8 mouse cellular contexts compared by ENCODE assay signal in the genomic region with DNA sequence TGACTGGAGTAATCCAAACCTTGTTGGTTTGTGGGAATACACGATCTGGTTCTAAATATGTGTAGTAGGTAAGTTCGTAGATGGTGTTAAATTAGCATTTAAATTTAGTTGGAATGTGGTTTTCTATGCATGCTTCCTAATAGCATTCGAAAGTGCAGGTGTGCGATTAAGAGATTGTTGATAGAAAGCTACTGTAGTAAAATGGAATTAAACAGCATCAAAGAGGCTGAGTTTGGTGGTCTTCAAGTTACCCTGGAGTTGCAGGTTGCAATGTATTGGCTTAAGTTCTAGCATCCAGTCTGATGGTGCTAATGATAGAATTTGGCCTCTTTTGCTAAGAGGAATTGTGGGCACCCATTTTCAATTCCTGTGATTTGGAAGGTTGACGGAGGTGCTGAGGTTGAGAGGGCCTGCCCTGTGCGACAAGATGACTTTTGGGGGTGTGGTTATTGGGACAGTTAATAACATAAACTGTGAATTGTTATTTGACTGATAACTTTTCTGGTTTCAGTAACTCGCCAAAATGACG. TPM values are rescaled to one million over a fixed set of nuclear protein-coding genes. Genes with fewer than 3 reads are reported as not detected.
A peak's percentile ranks its signal among the peaks of the same experiment; 100 is the strongest.
DNase-seq lines count a peak whose midpoint lies in the region; ATAC-seq and TF ChIP-seq lines count a peak whose summit lies in the region.

No protein-coding gene starts in this region.

- 17% methylated on average over 8 of the region's 8 CpGs for WGBS in kidney, embryonic 14.5 days
- 27% methylated on average over 8 of the region's 8 CpGs for WGBS in hindbrain, embryonic 14.5 days
- 24% methylated on average over 8 of the region's 8 CpGs for WGBS in midbrain, embryonic 13.5 days

- H3K9ac ChIP-seq in kidney, embryonic 14.5 days (ENCODE audit: low read depth, low read length), result peak overlapping the region; percentile 98
- peak overlapping the region; percentile 76 for H3K9ac ChIP-seq in hindbrain, embryonic 14.5 days
- peak overlapping the region; percentile 89 for H3K9ac ChIP-seq in midbrain, embryonic 13.5 days (replicated peaks)

- peaks cover 13% of the 10 kb centered on the region for H3K4me1 ChIP-seq in kidney, embryonic 14.5 days (ENCODE audit: control insufficient read depth, insufficient read depth, low read length)
- H3K4me1 ChIP-seq in bone marrow macrophage, adult 2 months (ENCODE audit: control insufficient read depth, insufficient read depth, low read length), result peaks cover 11% of the 10 kb centered on the region
- H3K4me1 ChIP-seq in hindbrain, embryonic 14.5 days (replicated peaks; ENCODE audit: control insufficient read depth, insufficient read depth, low read length), result peaks cover 12% of the 10 kb centered on the region
- H3K4me1 ChIP-seq in midbrain, embryonic 13.5 days (replicated peaks), result peaks cover 22% of the 10 kb centered on the region

- peak overlapping the region; percentile 90 for H3K4me3 ChIP-seq in kidney, embryonic 14.5 days (ENCODE audit: low read length)
- H3K4me3 ChIP-seq in bone marrow macrophage, adult 2 months (ENCODE audit: insufficient read depth, low read length), result peak overlapping the region; percentile 79
- H3K4me3 ChIP-seq in hindbrain, embryonic 14.5 days (replicated peaks; ENCODE audit: low read length), result peak overlapping the region; percentile 59
- peak overlapping the region; percentile 69 for H3K4me3 ChIP-seq in midbrain, embryonic 13.5 days (replicated peaks)

- H3K36me3 ChIP-seq in kidney, embryonic 14.5 days (ENCODE audit: control insufficient read depth, insufficient read depth, low read length), result peaks cover 46% of the 10 kb centered on the region
- H3K36me3 ChIP-seq in hindbrain, embryonic 14.5 days (replicated peaks; ENCODE audit: control insufficient read depth, insufficient read depth), result peaks cover 47% of the 10 kb centered on the region
- H3K36me3 ChIP-seq in midbrain, embryonic 13.5 days, result peaks cover 44% of the 10 kb centered on the region

- no peak for ATAC-seq in kidney, embryonic 14.5 days (ENCODE audit: low FRiP score, low TSS enrichment)
- no peak for ATAC-seq in hindbrain, embryonic 14.5 days (ENCODE audit: low FRiP score)
- ATAC-seq in midbrain, embryonic 13.5 days, result no peak

- no peaks in the 10 kb centered on the region for H3K27me3 ChIP-seq in kidney, embryonic 14.5 days (ENCODE audit: control insufficient read depth, insufficient read depth, low read length)
- no peaks in the 10 kb centered on the region for H3K27me3 ChIP-seq in hindbrain, embryonic 14.5 days (ENCODE audit: control insufficient read depth, insufficient read depth, low read length)
- H3K27me3 ChIP-seq in midbrain, embryonic 13.5 days, result no peaks in the 10 kb centered on the region

- TF ChIP-seq POLR2A in bone marrow macrophage, adult 2 months (IDR thresholded peaks at IDR 0.05; ENCODE audit: borderline replicate concordance, low read depth, low read length), result no peak

- no peak for DNase-seq in kidney, postnatal 25 days
- no peak for DNase-seq in hindbrain, embryonic 14.5 days (ENCODE audit: low spot score)
- no peak for DNase-seq in cerebellum, adult 11 months
- no peak for DNase-seq in cerebellum, adult 9-11 months
- DNase-seq in kidney, adult 11 months, result no peak

- peak overlapping the region; percentile 85 for H3K27ac ChIP-seq in kidney, embryonic 14.5 days (ENCODE audit: low read depth, low read length)
- peak overlapping the region; percentile 75 for H3K27ac ChIP-seq in bone marrow macrophage, adult 2 months (ENCODE audit: insufficient read depth, low read depth, low read length)
- peak overlapping the region; percentile 87 for H3K27ac ChIP-seq in hindbrain, embryonic 14.5 days
- peak overlapping the region; percentile 76; the same call in 1 of the 2 replicates for H3K27ac ChIP-seq in midbrain, embryonic 13.5 days

- peak overlapping the region; percentile 92 for H3K4me2 ChIP-seq in kidney, embryonic 14.5 days (replicated peaks; ENCODE audit: low read depth, low read length)
- H3K4me2 ChIP-seq in hindbrain, embryonic 14.5 days (replicated peaks), result peak overlapping the region; percentile 58
- H3K4me2 ChIP-seq in midbrain, embryonic 13.5 days (replicated peaks), result peak overlapping the region; percentile 73

- H3K9me3 ChIP-seq in kidney, embryonic 14.5 days (ENCODE audit: control insufficient read depth, low read length), result no peaks in the 10 kb centered on the region
- H3K9me3 ChIP-seq in hindbrain, embryonic 14.5 days (ENCODE audit: control insufficient read depth, low read length), result no peaks in the 10 kb centered on the region
- H3K9me3 ChIP-seq in midbrain, embryonic 13.5 days, result no peaks in the 10 kb centered on the region

- TF ChIP-seq CTCF in bone marrow macrophage, adult 2 months (IDR thresholded peaks at IDR 0.05; ENCODE audit: low read depth, low read length), result no peak

RNA-seq across cellular contexts. Expression of a gene that starts 1.0 kb away (rescaled TPM):
- 689 and 848 TPM in 2 replicates for polyA plus RNA-seq in kidney, embryonic 14.5 days (2014; fragmentation: Nextera tagmentation; extraction: Ambion mirVana)
- 45.4 and 142 TPM in 2 replicates for polyA plus RNA-seq in bone marrow macrophage, adult 2 months (2012; ENCODE audit: insufficient read depth, insufficient read length, missing spikeins)
- 361 and 419 TPM in 2 replicates for polyA plus RNA-seq in hindbrain, embryonic 14.5 days (2014; fragmentation: Nextera tagmentation; extraction: Ambion mirVana)
- 371 and 386 TPM in 2 replicates for polyA plus RNA-seq in midbrain, embryonic 13.5 days (2015; fragmentation: Nextera tagmentation; extraction: Ambion mirVana)

RNA-seq across cellular contexts. Expression of a gene that starts 11.1 kb away (rescaled TPM):
- 53.0 and 58.0 TPM in 2 replicates for polyA plus RNA-seq in kidney, embryonic 14.5 days (2014; fragmentation: Nextera tagmentation; extraction: Ambion mirVana)
- polyA plus RNA-seq in bone marrow macrophage, adult 2 months (2012; ENCODE audit: insufficient read depth, insufficient read length, missing spikeins), result not detected in 2 replicates
- polyA plus RNA-seq in hindbrain, embryonic 14.5 days (2014; fragmentation: Nextera tagmentation; extraction: Ambion mirVana), result 7.6 and 8.0 TPM in 2 replicates
- 11.0 and 12.5 TPM in 2 replicates for polyA plus RNA-seq in midbrain, embryonic 13.5 days (2015; fragmentation: Nextera tagmentation; extraction: Ambion mirVana)

RNA-seq across cellular contexts. Expression of a gene that starts 38.9 kb away (rescaled TPM):
- 11.0 and 14.4 TPM in 2 replicates for polyA plus RNA-seq in kidney, embryonic 14.5 days (2014; fragmentation: Nextera tagmentation; extraction: Ambion mirVana)
- 33.6 and 36.2 TPM in 2 replicates for polyA plus RNA-seq in bone marrow macrophage, adult 2 months (2012; ENCODE audit: insufficient read depth, insufficient read length, missing spikeins)
- polyA plus RNA-seq in hindbrain, embryonic 14.5 days (2014; fragmentation: Nextera tagmentation; extraction: Ambion mirVana), result 12.1 and 13.8 TPM in 2 replicates
- polyA plus RNA-seq in midbrain, embryonic 13.5 days (2015; fragmentation: Nextera tagmentation; extraction: Ambion mirVana), result 11.9 and 13.8 TPM in 2 replicates
